Mouse (Mus musculus) CD8-positive naive resting alpha-beta T cell, adult 57 days (primary cell): ENCODE data around the gene C2cd2. TPM values are rescaled to one million over a fixed set of nuclear protein-coding genes. Genes with fewer than 3 reads are reported as not detected.

ENCODE experiments used
- total RNA-seq: library from RNA; stranded (reverse); gene quantifications from one replicate; pipeline ENCODE4 v1.2.4, GENCODE M21; 2023

C2cd2 gene
- total RNA-seq, result 16.8 TPM

GRCm38 (mm10) chr16:97962151-97962948, at the start of gene C2cd2, which contains the start of gene Zbtb21:
C2cd2 (minus strand) TSS chr16:97962598.
Zbtb21 (minus strand) TSS chr16:97962622.

GRCm38 (mm10) chr16:97996616-97997382, 34.4 kb upstream of the C2cd2 start, which contains the start of gene B230307C23Rik:
B230307C23Rik (plus strand) TSS chr16:97997315.

GRCm38 (mm10) chr16:97851741-97852319, 110.6 kb downstream of the C2cd2 start, which contains the start of gene Prdm15:
Prdm15 (minus strand) TSS chr16:97851850.

Other genes with a start within 250 kb of the C2cd2 start
- gene Ripk4, start 198.8 kb downstream of the C2cd2 start, total RNA-seq, result 0.28 TPM
- 27.3 TPM for gene Prdm15, start 110.7 kb downstream of the C2cd2 start, total RNA-seq
- gene Zbtb21, start within 50 bp of the C2cd2 start, total RNA-seq, result 93.5 TPM
- gene B230307C23Rik, start 34.7 kb upstream of the C2cd2 start, total RNA-seq, result 30.8 TPM
- gene A630089N07Rik, start 119.9 kb upstream of the C2cd2 start, total RNA-seq, result 6.1 TPM